Mouse (Mus musculus): ENCODE measurements around the gene Neurl1a. TPM values are rescaled to one million over a fixed set of nuclear protein-coding genes. Genes with fewer than 3 reads are reported as not detected.
A peak's percentile ranks its signal among the peaks of the same experiment; 100 is the strongest.

Neurl1a gene
- polyA plus RNA-seq, 1 experiment from 2014 or later, result 1.3 TPM

DNA sequence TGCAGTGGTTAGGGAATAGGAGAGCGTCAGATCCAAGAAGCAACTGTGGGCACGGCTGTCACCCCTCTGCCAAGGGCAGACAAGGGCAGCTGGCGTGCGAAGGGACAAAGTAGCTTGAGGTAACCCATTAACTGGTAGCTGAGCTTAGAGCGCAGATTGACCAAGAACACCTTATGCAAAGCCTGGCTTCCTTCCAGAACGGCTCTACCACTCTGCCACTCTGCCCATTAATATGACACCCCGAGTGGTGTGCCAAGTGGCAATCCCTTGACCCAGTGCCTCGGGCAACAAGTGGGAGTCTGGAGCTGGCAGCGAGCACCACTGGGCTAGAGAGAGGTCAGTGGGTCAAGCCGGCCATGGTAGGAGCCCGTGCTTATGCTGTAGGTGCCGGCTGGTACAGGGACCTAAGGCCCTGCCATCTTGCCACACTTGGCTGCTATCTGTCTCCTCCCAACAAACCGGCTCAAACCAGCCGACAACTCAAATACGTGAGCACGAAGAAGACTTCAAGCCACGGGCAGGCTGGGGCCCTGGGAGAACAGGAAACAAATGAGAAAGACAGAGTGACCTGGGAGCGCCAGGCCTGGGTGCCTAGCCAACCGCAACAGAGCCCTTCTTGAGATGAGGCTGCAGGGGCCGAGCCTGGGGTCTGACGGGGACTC is 123.7 kb downstream of the Neurl1a start:
- 60% methylated on average over 21 of the region's 21 CpGs for WGBS
- no peak overlapping the region for H3K4me3 ChIP-seq (ENCODE audit: control insufficient read depth in 1 of 2, insufficient read depth in 1 of 2, low read depth in 1 of 2, low read length in 2 of 2)
- peak overlapping the region; percentile 28 to 62 for H3K27ac ChIP-seq (replicated peaks in 1 of 2; ENCODE audit: control insufficient read depth in 1 of 2, insufficient read depth in 1 of 2, low read depth in 2 of 2, low read length in 2 of 2)
- peaks cover 70% of the 10 kb centered on the region for H3K36me3 ChIP-seq (ENCODE audit: control insufficient read depth, insufficient read depth, low read length)
- no peaks in the 10 kb centered on the region for H3K27me3 ChIP-seq (ENCODE audit: control insufficient read depth, insufficient read depth, low read length)
- no peak for ATAC-seq (ENCODE audit: insufficient number of reproducible peaks, insufficient read depth, low FRiP score, low read depth)
- peak overlapping the region; percentile 18; the same call in 1 of the 2 replicates for H3K4me2 ChIP-seq (ENCODE audit: low read length)
- H3K4me1 ChIP-seq (ENCODE audit: control insufficient read depth in 2 of 2, insufficient read depth in 2 of 2, low read length in 2 of 2), result peaks cover 28 to 34% of the 10 kb centered on the region in 2 experiments
- H3K9ac ChIP-seq (ENCODE audit: low read length), result peak overlapping the region; percentile 40; the same call in 1 of the 2 replicates
- H3K9me3 ChIP-seq (ENCODE audit: control insufficient read depth, low read length), result no peaks in the 10 kb centered on the region

DNA sequence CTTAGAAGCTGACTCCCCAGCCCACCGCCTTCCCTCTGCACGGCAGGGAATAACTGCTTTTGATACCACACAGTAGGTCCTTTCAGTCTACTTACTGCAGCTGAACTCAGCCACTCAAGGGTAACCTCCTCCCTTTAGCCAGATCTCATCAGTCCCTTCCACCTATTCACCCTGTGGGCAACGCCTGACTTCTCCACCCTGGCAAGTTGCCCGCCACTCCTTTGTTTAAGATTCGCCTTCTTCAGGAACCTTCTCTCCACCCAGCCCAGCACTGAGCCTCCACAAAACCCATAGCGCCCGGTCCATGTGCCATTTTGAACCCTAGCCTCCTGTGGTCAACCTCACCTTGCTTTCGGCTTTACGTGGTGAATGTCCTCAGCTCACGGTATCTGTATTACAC is 124.5 kb downstream of the Neurl1a start:
- Histone ChIP-seq H3K4me3 (ENCODE audit: control insufficient read depth in 1 of 2, insufficient read depth in 1 of 2, low read depth in 1 of 2, low read length in 2 of 2) (no peak overlapping the region), H3K27ac (replicated peaks in 1 of 2; ENCODE audit: control insufficient read depth in 1 of 2, insufficient read depth in 1 of 2, low read depth in 2 of 2, low read length in 2 of 2) (0 out of 4 replicates have a peak overlapping the region, but pooled peaks of 1 of the 2 experiments have one; percentile 4), H3K27me3 (ENCODE audit: control insufficient read depth, insufficient read depth, low read length) (no peaks in the 10 kb centered on the region), H3K9ac (ENCODE audit: low read length) (peak overlapping the region; percentile 40; the same call in 1 of the 2 replicates), H3K4me1 (ENCODE audit: control insufficient read depth in 2 of 2, insufficient read depth in 2 of 2, low read length in 2 of 2) (peaks cover 28 to 34% of the 10 kb centered on the region in 2 experiments), H3K36me3 (ENCODE audit: control insufficient read depth, insufficient read depth, low read length) (peaks cover 69% of the 10 kb centered on the region), H3K4me2 (ENCODE audit: low read length) (no peak overlapping the region), H3K9me3 (ENCODE audit: control insufficient read depth, low read length) (no peaks in the 10 kb centered on the region)
- WGBS, result 89% methylated on average over 10 of the region's 10 CpGs
- ATAC-seq (ENCODE audit: insufficient number of reproducible peaks, insufficient read depth, low FRiP score, low read depth), result no peak

DNA sequence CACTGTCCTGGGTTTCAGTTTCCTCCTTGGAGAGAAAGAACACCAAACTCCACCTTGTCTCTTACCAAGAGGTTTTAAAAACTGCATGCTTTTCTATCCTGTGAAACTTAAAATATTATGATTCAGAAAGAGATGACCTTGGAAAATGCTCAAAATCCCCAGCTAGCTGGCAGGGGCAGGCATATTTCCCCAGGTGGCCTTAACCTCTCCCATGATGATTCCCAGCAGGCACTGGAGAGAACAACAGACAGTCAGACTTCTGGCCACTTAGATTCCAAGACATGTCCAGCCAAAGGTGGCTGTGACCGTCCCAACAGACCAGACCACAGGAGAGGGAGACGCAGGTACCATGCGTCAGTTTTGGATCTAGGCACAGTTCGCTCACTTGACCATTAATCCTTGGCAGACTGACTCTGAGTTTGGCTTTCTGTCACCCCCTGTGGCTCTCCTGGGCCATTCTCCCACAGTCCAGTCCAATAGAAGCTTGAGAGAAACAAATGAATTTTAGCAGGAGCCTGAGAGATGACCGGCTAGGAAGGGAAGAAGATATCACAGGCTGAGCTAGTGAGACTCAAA is 125.6 kb downstream of the Neurl1a start:
- Histone ChIP-seq H3K4me3 (ENCODE audit: control insufficient read depth in 1 of 2, insufficient read depth in 1 of 2, low read depth in 1 of 2, low read length in 2 of 2) (no peak overlapping the region), H3K36me3 (ENCODE audit: control insufficient read depth, insufficient read depth, low read length) (peaks cover 69% of the 10 kb centered on the region), H3K27me3 (ENCODE audit: control insufficient read depth, insufficient read depth, low read length) (no peaks in the 10 kb centered on the region), H3K4me1 (ENCODE audit: control insufficient read depth in 2 of 2, insufficient read depth in 2 of 2, low read length in 2 of 2) (peaks cover 28 to 34% of the 10 kb centered on the region in 2 experiments), H3K27ac (replicated peaks in 1 of 2; ENCODE audit: control insufficient read depth in 1 of 2, insufficient read depth in 1 of 2, low read depth in 2 of 2, low read length in 2 of 2) (no peak overlapping the region), H3K9me3 (ENCODE audit: control insufficient read depth, low read length) (no peaks in the 10 kb centered on the region), H3K4me2 (ENCODE audit: low read length) (no peak overlapping the region), H3K9ac (ENCODE audit: low read length) (no peak overlapping the region)
- 85% methylated on average over 5 of the region's 5 CpGs for WGBS
- no peak for ATAC-seq (ENCODE audit: insufficient number of reproducible peaks, insufficient read depth, low FRiP score, low read depth)

DNA sequence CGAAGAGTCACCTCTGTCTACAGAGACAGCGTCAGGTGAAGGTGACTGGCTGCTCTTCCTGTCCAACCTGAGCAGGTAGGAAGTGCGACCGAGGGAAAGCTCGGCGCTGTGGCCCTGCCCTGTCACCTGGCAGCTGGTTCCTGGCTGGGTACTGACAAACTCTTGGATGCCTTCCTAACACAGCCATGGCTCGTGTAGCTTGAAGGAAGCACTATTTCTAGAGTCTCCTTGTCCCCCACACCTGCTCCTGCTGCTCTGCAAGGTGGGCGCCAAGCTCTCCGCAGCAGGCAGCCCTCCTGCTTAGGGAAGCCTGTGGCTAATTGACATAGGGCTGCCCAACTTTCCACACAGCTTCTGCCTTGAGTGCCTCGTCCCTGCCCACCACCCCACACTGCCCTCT is 126.8 kb downstream of the Neurl1a start:
- peaks cover 69% of the 10 kb centered on the region for H3K36me3 ChIP-seq (ENCODE audit: control insufficient read depth, insufficient read depth, low read length)

DNA sequence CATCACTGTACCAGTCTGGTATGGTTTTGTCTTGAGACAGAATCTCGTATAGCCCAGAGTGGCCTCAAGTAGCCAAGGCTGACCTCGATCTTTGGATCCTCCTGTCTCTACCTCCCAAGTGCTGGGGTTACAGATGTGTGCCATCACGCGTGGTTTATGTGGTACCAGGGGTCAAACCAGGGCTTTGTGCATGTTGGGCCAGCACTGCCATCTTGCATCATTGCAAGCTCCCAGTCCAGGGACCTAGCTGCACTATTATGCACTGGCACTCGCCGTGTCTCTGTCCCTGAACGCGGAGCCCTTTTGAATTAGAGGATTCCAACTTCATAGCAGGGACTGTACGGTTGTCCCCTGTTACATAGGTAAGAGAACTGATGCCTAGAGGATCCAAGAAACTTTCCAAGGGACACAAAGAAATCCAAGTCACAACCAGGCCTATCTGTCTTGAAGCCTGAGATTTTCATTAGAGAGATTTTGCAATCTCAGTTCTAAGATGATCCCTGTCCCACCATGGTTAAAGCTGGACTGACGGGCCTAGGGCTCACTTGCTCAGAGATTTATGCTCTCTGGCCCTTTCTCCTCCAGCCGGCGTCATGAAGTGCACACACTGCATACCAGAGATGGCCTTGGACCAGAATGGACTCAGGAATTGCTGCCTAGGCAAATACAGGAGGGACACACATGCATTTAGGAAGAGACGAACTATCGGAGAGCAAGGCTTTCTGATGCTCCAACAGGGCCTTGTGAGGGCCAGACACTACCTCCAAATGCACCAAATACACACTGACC is 127.7 kb downstream of the Neurl1a start:
- Histone ChIP-seq H3K27ac (replicated peaks in 1 of 2; ENCODE audit: control insufficient read depth in 1 of 2, insufficient read depth in 1 of 2, low read depth in 2 of 2, low read length in 2 of 2) (no peak overlapping the region), H3K36me3 (ENCODE audit: control insufficient read depth, insufficient read depth, low read length) (peaks cover 69% of the 10 kb centered on the region), H3K9ac (ENCODE audit: low read length) (no peak overlapping the region), H3K4me1 (ENCODE audit: control insufficient read depth in 2 of 2, insufficient read depth in 2 of 2, low read length in 2 of 2) (peaks cover 23 to 26% of the 10 kb centered on the region in 2 experiments), H3K27me3 (ENCODE audit: control insufficient read depth, insufficient read depth, low read length) (no peaks in the 10 kb centered on the region), H3K4me2 (ENCODE audit: low read length) (no peak overlapping the region), H3K9me3 (ENCODE audit: control insufficient read depth, low read length) (no peaks in the 10 kb centered on the region), H3K4me3 (ENCODE audit: control insufficient read depth in 1 of 2, insufficient read depth in 1 of 2, low read depth in 1 of 2, low read length in 2 of 2) (no peak overlapping the region)
- ATAC-seq (ENCODE audit: insufficient number of reproducible peaks, insufficient read depth, low FRiP score, low read depth), result no peak
- 92% methylated on average over 14 of the region's 14 CpGs for WGBS

More for the DNA sequence above, 126.8 kb downstream of the Neurl1a start:
- no peak overlapping the region for H3K9ac ChIP-seq (ENCODE audit: low read length)
- no peak for ATAC-seq (ENCODE audit: insufficient number of reproducible peaks, insufficient read depth, low FRiP score, low read depth)
- peaks cover 26 to 28% of the 10 kb centered on the region in 2 experiments for H3K4me1 ChIP-seq (ENCODE audit: control insufficient read depth in 2 of 2, insufficient read depth in 2 of 2, low read length in 2 of 2)
- H3K9me3 ChIP-seq (ENCODE audit: control insufficient read depth, low read length), result no peaks in the 10 kb centered on the region
- WGBS, result 91% methylated on average over 10 of the region's 10 CpGs
- H3K27me3 ChIP-seq (ENCODE audit: control insufficient read depth, insufficient read depth, low read length), result no peaks in the 10 kb centered on the region
- no peak overlapping the region for H3K27ac ChIP-seq (replicated peaks in 1 of 2; ENCODE audit: control insufficient read depth in 1 of 2, insufficient read depth in 1 of 2, low read depth in 2 of 2, low read length in 2 of 2)
- no peak overlapping the region for H3K4me3 ChIP-seq (ENCODE audit: control insufficient read depth in 1 of 2, insufficient read depth in 1 of 2, low read depth in 1 of 2, low read length in 2 of 2)
- H3K4me2 ChIP-seq (ENCODE audit: low read length), result no peak overlapping the region

DNA sequence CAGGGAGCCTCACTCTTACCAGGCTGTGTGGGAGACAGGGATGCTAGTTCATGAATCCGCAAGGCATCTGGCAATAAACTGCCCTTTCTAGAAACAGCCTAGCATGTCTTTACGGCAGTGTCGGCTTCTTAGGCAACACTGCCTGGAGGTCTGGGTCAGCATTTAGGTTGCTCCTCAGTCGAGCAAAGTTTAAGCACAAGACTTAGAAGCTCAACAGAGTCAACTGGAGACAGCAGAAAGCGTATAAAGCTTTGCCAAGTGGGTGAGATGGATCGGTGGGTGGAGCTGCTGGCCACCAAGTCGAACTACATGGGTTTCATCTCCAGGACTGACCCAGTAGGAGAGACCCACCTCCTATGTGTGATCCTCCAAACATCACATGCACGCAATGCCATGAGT is 128.3 kb downstream of the Neurl1a start:
- 84% methylated on average over 8 of the region's 8 CpGs for WGBS
- no peaks in the 10 kb centered on the region for H3K9me3 ChIP-seq (ENCODE audit: control insufficient read depth, low read length)
- no peak for ATAC-seq (ENCODE audit: insufficient number of reproducible peaks, insufficient read depth, low FRiP score, low read depth)
- no peak overlapping the region for H3K27ac ChIP-seq (replicated peaks in 1 of 2; ENCODE audit: control insufficient read depth in 1 of 2, insufficient read depth in 1 of 2, low read depth in 2 of 2, low read length in 2 of 2)
- peaks cover 17 to 26% of the 10 kb centered on the region in 2 experiments for H3K4me1 ChIP-seq (ENCODE audit: control insufficient read depth in 2 of 2, insufficient read depth in 2 of 2, low read length in 2 of 2)
- no peaks in the 10 kb centered on the region for H3K27me3 ChIP-seq (ENCODE audit: control insufficient read depth, insufficient read depth, low read length)
- no peak overlapping the region for H3K4me2 ChIP-seq (ENCODE audit: low read length)
- no peak overlapping the region for H3K9ac ChIP-seq (ENCODE audit: low read length)
- no peak overlapping the region for H3K4me3 ChIP-seq (ENCODE audit: control insufficient read depth in 1 of 2, insufficient read depth in 1 of 2, low read depth in 1 of 2, low read length in 2 of 2)
- H3K36me3 ChIP-seq (ENCODE audit: control insufficient read depth, insufficient read depth, low read length), result peaks cover 75% of the 10 kb centered on the region
